Mouse (Mus musculus) adrenal gland (tissue): Measurements from ENCODE around the gene Sfmbt2.

ENCODE experiments used
- intact Hi-C: fragments of 180-260 bp; cut with DNase I; formaldehyde crosslinking; loops from one replicate; pipeline ENCODE4 v1.15.1; 2025
- microRNA-seq, 2 experiments: library from miRNA; unstranded; fragments of <30 nt; microRNA quantifications; one replicate each; pipeline ENCODE4; 2019

Sfmbt2 gene

GRCm38 (mm10) chr2:10558816-10559215, 188.5 kb downstream of the Sfmbt2 start:
- intact Hi-C loops = no loop called here

GRCm38 (mm10) chr2:10565491-10565890, 195.2 kb downstream of the Sfmbt2 start:
- intact Hi-C loops = no loop called here

DNA sequence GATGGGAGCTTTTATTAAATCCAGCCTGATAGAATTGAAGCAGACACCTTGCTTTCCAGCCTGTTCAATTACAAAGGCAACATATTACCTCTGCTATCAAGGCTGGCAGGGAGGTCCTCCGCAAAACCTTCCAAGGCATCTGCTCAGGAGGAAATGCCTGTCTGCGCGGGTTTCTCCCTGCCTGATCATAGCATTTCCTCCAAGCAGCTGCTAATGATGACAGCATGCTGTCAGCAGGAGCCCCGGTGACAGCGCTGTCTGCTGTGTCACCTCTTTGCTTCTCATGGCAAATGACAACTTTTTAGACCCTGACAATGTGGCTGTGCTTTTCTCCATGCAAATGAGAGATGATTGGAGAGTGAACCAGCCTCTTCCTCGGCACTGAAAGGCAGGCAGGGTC, 199.1 kb downstream of the Sfmbt2 start:
- intact Hi-C loops = no loop called here

DNA sequence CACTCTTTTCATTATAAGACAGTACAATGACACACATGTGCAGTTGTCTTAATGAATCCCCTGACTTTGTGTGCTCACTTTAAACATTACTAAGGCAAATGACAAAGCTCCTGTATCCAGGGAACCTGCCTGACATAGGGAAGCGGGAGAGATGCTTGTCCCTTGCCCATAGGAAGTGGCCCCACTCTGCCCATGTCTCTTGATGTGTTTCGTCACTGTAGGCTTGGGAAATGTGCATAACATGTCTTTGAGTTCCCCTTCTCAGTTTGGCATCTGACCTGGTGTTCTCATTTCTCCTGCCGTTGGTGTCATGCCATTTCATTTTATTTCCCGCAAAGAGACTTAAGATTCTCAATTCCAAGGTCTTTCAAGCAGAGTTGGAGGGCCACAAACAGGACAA, 202.0 kb downstream of the Sfmbt2 start:
- intact Hi-C loops = no loop called here

DNA sequence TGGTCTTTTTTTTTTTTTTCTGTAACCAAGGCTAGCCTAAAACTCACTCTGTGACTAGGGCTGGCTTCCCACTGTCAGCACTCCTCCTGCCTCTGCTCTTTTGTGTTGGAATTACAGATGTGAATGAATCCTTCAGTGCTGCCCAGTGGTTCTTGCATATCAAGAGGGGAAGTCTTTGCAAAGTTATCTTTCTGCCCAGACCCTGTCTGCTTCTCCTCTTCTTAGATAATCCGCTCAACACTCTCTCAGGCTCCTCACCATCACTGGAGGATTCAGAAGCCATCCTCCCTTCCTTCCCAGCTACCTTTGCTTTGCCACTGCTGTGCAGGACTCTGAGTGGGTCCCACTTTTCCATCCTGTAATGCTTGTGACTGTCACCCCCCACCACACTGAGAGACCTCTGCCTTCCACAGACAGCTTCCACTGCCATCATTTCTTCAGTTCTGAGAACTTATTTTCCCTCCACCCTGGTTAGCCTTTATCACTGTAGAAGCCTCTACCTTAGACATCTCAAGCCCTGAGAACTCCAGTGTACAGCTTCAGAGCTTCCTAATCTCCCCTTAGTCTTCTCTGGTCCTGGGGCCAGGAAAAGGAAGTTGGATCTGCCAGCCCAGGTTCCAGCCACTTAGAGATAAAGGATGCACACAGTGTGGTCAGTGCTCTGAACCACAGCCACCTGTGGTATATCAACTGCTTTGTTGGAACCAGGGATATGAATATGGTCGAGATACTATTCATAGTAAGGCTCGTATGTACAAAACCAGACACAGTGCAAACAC, 205.8 kb downstream of the Sfmbt2 start:
- intact Hi-C loops = no loop called here

DNA sequence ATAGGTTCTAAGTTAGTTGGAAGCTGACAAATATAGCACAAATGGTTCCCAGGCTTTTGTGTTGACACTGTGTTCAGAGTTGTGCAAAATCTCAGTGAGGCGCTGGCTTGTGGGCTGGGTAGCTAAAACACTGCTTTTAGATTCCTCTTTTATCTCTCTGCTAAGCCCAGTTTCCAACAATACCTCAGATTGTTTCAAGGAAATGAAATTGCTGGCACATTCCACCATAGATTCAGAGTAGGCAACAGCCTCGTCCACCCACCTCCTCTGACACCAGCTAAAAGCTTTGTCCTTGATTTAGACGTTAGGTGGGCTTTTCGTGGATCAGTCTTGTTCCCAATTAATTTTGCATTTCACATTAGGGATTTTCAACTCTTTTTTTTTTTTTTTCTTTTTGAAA, 212.4 kb downstream of the Sfmbt2 start:
- intact Hi-C loops = no loop called here

DNA sequence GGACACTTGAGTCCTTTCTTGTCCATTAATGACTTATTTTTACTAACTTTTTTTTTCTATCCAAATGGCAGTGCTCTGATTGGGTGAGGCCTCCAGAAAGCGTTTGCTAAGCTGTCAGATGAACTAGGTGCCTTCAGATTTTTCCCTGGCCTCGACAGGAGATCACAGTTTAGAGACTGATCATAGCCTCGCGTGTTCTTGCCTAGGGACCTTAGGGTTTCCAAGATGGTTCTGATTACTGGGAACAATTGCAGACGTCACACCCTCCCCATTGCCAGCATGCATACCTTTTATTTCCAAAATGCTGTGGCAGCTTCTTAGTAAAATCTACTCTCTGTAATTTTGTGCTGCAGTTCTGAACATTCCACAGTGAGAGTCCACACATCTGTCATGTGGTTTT, 212.8 kb downstream of the Sfmbt2 start:
- intact Hi-C loops = no loop called here

- intact Hi-C loops = no loop called here
These were observed 221.0 kb downstream of the Sfmbt2 start for GRCm38 (mm10) chr2:10591310-10591709.

- intact Hi-C loops = no loop called here
These were observed 245.2 kb downstream of the Sfmbt2 start for GRCm38 (mm10) chr2:10615500-10615899.

Small RNA genes lying within 50 kb of the gene (microRNA-seq; reads per million reads assigned to microRNA genes)
- gene Gm22051 (0 reads per million in 2 experiments), gene Gm22072 (0.34 to 0.37 reads per million in 2 experiments), gene Gm22091 (0 reads per million in 2 experiments), gene Gm22166 (0 reads per million in 2 experiments), gene Gm22239 (0.12 to 0.23 reads per million in 2 experiments), gene Gm22626 (0 reads per million in 2 experiments), gene Gm22635 (0 reads per million in 2 experiments), gene Gm22677 (0 to 0.11 reads per million in 2 experiments), gene Gm22678 (0 reads per million in 2 experiments), gene Gm22775 (0 reads per million in 2 experiments), gene Gm22925 (0 to 0.34 reads per million in 2 experiments), gene Gm23108 (0 reads per million in 2 experiments), gene Gm23288 (0 reads per million in 2 experiments), gene Gm23542 (0 reads per million in 2 experiments), gene Gm23569 (0 reads per million in 2 experiments), gene Gm23571 (0 reads per million in 2 experiments), gene Gm23578 (0 reads per million in 2 experiments), gene Gm23651 (0 reads per million in 2 experiments), gene Gm23988 (0 reads per million in 2 experiments), gene Gm24028 (0 reads per million in 2 experiments), gene Gm24167 (0 reads per million in 2 experiments), gene Gm24315 (0 reads per million in 2 experiments), gene Gm24342 (0 reads per million in 2 experiments), gene Gm24488 (0 reads per million in 2 experiments), gene Gm24640 (0 reads per million in 2 experiments), gene Gm24673 (0 reads per million in 2 experiments), gene Gm24761 (0 reads per million in 2 experiments), gene Gm24806 (0 reads per million in 2 experiments), gene Gm25022 (0 reads per million in 2 experiments), gene Gm25158 (0 reads per million in 2 experiments), gene Gm25263 (0 to 0.11 reads per million in 2 experiments), gene Gm25285 (0 reads per million in 2 experiments), gene Gm25316 (0 reads per million in 2 experiments), gene Gm25451 (0 reads per million in 2 experiments), gene Gm25673 (0 reads per million in 2 experiments), gene Gm25680 (0 reads per million in 2 experiments), gene Gm25701 (0 reads per million in 2 experiments), gene Gm25753 (0 reads per million in 2 experiments), gene Gm25943 (0 reads per million in 2 experiments), gene Gm26060 (0 reads per million in 2 experiments), gene Gm26073 (0 reads per million in 2 experiments), gene Gm26092 (0 reads per million in 2 experiments), gene Gm26156 (0 reads per million in 2 experiments), gene Gm26229 (0 reads per million in 2 experiments), gene Gm26398 (0 to 0.25 reads per million in 2 experiments), gene Gm26426 (0 reads per million in 2 experiments), gene Gm26431 (0 reads per million in 2 experiments), gene Gm26491 (0 reads per million in 2 experiments), gene Mir297a-2 (0 to 0.12 reads per million in 2 experiments), gene Mir297a-3 (0 reads per million in 2 experiments), gene Mir297a-4 (0 reads per million in 2 experiments), gene Mir297b (0 reads per million in 2 experiments), gene Mir297c (0 reads per million in 2 experiments), gene Mir466 (0 reads per million in 2 experiments), gene Mir466b-1 (0 reads per million in 2 experiments), gene Mir466b-2 (0 reads per million in 2 experiments), gene Mir466b-3 (0 reads per million in 2 experiments), gene Mir466b-4 (0 reads per million in 2 experiments), gene Mir466b-5 (0 reads per million in 2 experiments), gene Mir466b-6 (0 reads per million in 2 experiments), gene Mir466b-7 (0 reads per million in 2 experiments), gene Mir466b-8 (0 reads per million in 2 experiments), gene Mir466c-1 (0 reads per million in 2 experiments), gene Mir466c-2 (0 reads per million in 2 experiments), gene Mir466d (0 reads per million in 2 experiments), gene Mir466e (0 reads per million in 2 experiments), gene Mir466f-1 (0 reads per million in 2 experiments), gene Mir466f-2 (0 reads per million in 2 experiments), gene Mir466f-3 (0 reads per million in 2 experiments), gene Mir466g (0 reads per million in 2 experiments), gene Mir466h (0 reads per million in 2 experiments), gene Mir466l (0 reads per million in 2 experiments), gene Mir466m (0 reads per million in 2 experiments), gene Mir466n (0.49 to 0.80 reads per million in 2 experiments), gene Mir466o (0 reads per million in 2 experiments), gene Mir466p (0 reads per million in 2 experiments), gene Mir467a-1 (0 reads per million in 2 experiments), gene Mir467a-10 (0 reads per million in 2 experiments), gene Mir467a-2 (0 reads per million in 2 experiments), gene Mir467a-3 (0 reads per million in 2 experiments), gene Mir467a-4 (0 reads per million in 2 experiments), gene Mir467a-5 (0 reads per million in 2 experiments), gene Mir467a-6 (0 reads per million in 2 experiments), gene Mir467a-7 (0 reads per million in 2 experiments), gene Mir467a-8 (0 reads per million in 2 experiments), gene Mir467a-9 (0 reads per million in 2 experiments), gene Mir467b (0 reads per million in 2 experiments), gene Mir467c (125 to 169 reads per million in 2 experiments), gene Mir467d (460 to 526 reads per million in 2 experiments), gene Mir467e (248 to 343 reads per million in 2 experiments), gene Mir669a-1 (0 reads per million in 2 experiments), gene Mir669a-10 (0 reads per million in 2 experiments), gene Mir669a-11 (0 reads per million in 2 experiments), gene Mir669a-12 (0 reads per million in 2 experiments), gene Mir669a-2 (0 reads per million in 2 experiments), gene Mir669a-3 (0 reads per million in 2 experiments), gene Mir669a-4 (0 reads per million in 2 experiments), gene Mir669a-5 (0 reads per million in 2 experiments), gene Mir669a-6 (0 reads per million in 2 experiments), gene Mir669a-7 (0 reads per million in 2 experiments), gene Mir669a-8 (0 reads per million in 2 experiments), gene Mir669a-9 (0 reads per million in 2 experiments), gene Mir669b (0 reads per million in 2 experiments), gene Mir669c (121 to 139 reads per million in 2 experiments), gene Mir669d (0 reads per million in 2 experiments), gene Mir669d-2 (0 reads per million in 2 experiments), gene Mir669e (1.6 to 4.9 reads per million in 2 experiments), gene Mir669f (0.12 to 0.46 reads per million in 2 experiments), gene Mir669g (0 reads per million in 2 experiments), gene Mir669h (10.0 to 10.3 reads per million in 2 experiments), gene Mir669i (0 reads per million in 2 experiments), gene Mir669j (0 reads per million in 2 experiments), gene Mir669k (0 reads per million in 2 experiments), gene Mir669l (46.4 to 59.6 reads per million in 2 experiments), gene Mir669m-1 (0 reads per million in 2 experiments), gene Mir669m-2 (0 reads per million in 2 experiments), gene Mir669o (143 to 175 reads per million in 2 experiments), gene Mir669p-1 (0 reads per million in 2 experiments), gene Mir669p-2 (0 reads per million in 2 experiments)
